Mouse (Mus musculus): Measurements from ENCODE around the gene Bcl9.

GRCm38 (mm10) chr3:97238521-97238920, 59.2 kb downstream of the Bcl9 start:
- TF ChIP-seq POLR2A (IDR thresholded peaks at IDR 0.05; ENCODE audit: borderline replicate concordance, extremely low read depth, low read depth, low read length), result no peak
- no peak for TF ChIP-seq CTCF (IDR thresholded peaks at IDR 0.05; ENCODE audit: insufficient read depth, low read length)
